Mouse (Mus musculus): ENCODE measurements around the gene Ndufs6. TPM values are rescaled to one million over a fixed set of nuclear protein-coding genes. Genes with fewer than 3 reads are reported as not detected.

Gene Ndufs6
- total RNA-seq, 1 experiment from 2014 or later, result 66.2 TPM

Other genes with a start within 250 kb of the Ndufs6 start
- not detected in 3 replicates for gene Irx4, start 68.1 kb downstream of the Ndufs6 start, total RNA-seq (2017)
- gene Mrpl36, start within 50 bp of the Ndufs6 start, total RNA-seq (2017), result 13.4 to 21.6 TPM (median 21.1 TPM) in 3 replicates
- gene Lpcat1, start 138.7 kb upstream of the Ndufs6 start, total RNA-seq (2017), result 10.6 to 13.3 TPM (median 12.6 TPM) in 3 replicates
- not detected in 3 replicates for gene Slc6a3, start 208.2 kb upstream of the Ndufs6 start, total RNA-seq (2017)